Mouse (Mus musculus): Measurements from ENCODE around the gene Pde4d. TPM values are rescaled to one million over a fixed set of nuclear protein-coding genes. Genes with fewer than 3 reads are reported as not detected.

Gene Pde4d
- total RNA-seq, 2 experiments from 2014 or later: 26.1 to 30.2 TPM

GRCm38 (mm10) chr13:108489825-108490224 is 40.1 kb downstream of the Pde4d start:
- DNase-seq (ENCODE audit: low spot score in 2 of 2): no peak

DNA sequence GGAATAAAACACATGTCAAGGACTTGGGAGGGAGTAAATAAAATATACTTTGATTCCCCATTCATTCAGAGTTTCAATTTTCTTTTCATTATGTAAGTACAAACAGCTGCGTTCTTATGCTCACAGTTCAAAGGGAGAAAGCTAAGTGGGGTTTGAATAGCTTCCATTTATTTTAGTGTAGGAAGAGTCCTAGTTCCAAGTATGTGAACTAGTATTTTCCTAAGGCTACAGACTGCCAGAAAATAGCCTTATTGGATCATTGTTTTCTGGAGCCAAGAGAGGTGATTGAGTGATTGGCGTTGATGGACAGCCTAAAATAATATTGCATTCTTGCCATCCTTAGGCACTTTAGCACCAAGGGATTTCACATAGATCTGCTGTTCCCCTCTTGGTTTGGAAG is 41.1 kb downstream of the Pde4d start:
- no peak for DNase-seq (ENCODE audit: low spot score in 2 of 2)

DNA sequence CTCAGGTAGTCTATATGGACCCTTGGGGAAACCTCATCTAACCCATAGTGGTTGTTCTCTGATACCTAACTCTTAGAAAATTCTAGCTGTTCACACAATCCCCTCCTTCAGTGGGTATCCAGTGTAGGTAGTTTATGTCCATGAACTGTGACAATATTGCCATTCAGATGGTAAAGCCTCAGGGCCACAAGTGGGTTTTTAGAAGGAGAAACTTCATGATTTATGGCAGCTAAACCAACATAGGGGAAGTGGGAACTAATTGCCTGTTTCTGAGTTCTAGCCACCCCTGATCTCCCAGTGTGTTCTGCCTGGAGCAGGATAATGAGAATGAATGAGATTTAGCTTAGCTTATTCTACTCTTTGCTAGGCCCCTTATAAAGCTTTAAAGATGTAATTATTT is 43.1 kb downstream of the Pde4d start:
- DNase-seq (ENCODE audit: low spot score in 2 of 2): no peak

- no peak for DNase-seq (ENCODE audit: low spot score in 2 of 2)
Observed at GRCm38 (mm10) chr13:108494365-108494764, 44.6 kb downstream of the Pde4d start.

DNA sequence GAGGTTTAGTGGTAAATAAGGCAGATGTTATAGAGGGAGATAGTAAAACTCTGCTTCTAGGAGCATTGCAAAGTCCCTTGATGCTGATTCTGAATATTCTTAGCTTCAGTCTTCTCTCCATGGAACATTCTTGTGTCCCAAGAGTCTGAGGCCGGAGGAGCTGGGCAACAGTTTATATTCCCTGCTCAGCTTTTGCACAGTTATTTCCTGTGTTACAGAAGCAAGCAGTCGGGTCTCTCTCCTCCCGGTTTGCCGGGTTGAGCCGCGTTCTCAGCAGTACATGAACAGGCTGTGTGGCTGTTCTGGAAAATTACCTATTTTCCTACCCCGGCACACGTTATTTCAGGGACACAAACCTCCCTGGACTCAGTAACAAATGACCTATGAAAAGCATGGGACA is 48.0 kb downstream of the Pde4d start:
- no peak for DNase-seq (ENCODE audit: low spot score in 2 of 2)

- DNase-seq (ENCODE audit: low spot score in 2 of 2): no peak
Observed at GRCm38 (mm10) chr13:108498247-108498743, 48.5 kb downstream of the Pde4d start.

GRCm38 (mm10) chr13:108498773-108499313 is 49.1 kb downstream of the Pde4d start:
- no peak for DNase-seq (ENCODE audit: low spot score in 2 of 2)

DNA sequence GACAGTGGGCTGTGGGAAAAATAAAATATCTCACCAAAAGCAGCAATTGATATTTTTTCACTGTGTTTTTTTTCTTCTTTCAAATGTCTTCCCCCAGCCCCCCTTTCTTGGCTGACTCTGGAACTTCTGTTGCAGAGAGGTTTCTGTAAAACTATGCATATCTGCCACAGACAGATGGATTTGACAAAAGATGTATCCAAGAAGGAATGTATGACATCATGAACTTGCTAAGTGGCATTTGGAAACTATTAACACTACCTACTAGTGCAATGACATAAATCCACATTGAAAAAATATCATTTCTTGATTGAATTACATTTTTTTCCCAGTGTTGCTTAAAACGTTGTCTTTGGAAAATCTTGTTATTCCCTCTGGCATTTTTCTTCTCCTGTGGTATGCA is 51.6 kb downstream of the Pde4d start:
- no peak for DNase-seq (ENCODE audit: low spot score in 2 of 2)

- no peak for DNase-seq (ENCODE audit: low spot score in 2 of 2)
Observed at GRCm38 (mm10) chr13:108524548-108524947, 74.8 kb downstream of the Pde4d start.

GRCm38 (mm10) chr13:108524969-108525368 is 75.2 kb downstream of the Pde4d start:
- no peak for DNase-seq (ENCODE audit: low spot score in 2 of 2)

- DNase-seq (ENCODE audit: low spot score in 2 of 2): no peak
Observed at GRCm38 (mm10) chr13:108526258-108527007, 76.7 kb downstream of the Pde4d start.

DNA sequence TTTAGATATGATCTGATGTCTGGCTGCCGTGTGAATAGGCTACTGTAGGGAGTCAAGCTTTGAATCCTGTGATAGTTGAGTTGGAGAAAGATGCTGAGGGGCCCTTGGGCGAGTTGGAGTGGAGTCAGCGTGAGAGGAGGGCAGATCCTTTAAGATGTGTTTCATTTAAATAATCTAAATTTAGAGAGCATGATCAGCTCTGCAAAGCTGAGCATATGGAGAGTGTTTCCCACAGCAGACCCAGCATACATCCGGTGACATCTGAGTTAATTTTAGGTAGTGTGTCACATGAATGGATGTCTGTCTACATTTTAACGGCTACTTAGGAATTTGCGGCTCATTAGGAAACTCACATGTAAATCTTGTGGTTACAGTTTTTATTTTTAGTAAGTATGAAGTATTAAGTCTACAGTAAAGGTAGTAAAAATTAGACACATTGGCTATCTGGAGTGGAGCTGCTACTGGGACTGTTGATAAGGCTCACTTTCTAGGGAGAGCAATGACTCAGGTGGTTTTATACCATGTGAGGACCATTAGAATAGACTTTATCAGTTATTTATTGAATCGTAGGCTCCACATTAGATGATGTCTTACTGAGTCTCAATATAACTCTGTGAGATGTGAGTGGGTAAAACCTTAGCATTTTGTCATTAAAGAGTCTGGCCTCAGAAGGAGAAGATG is 77.5 kb downstream of the Pde4d start:
- DNase-seq (ENCODE audit: low spot score in 2 of 2): no peak

DNA sequence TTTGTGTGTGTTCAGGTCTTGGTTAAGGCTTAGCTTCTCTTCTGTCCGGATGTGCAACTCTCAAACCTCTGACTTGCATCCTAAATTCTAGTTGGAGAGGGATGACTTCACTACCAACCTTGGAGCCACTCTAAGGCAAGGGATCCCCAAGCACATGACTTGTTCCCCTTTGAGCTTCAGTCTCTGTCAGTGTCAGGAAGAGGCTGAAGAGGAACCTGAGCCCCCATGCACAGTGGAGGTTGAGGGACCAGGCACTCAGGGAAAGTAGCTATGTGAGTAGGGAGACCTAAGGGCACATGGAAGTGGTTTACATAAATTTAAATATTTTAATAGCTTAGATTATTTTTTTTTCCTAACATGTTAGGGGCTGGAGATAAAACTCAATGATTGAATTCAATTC is 78.6 kb downstream of the Pde4d start:
- no peak for DNase-seq (ENCODE audit: low spot score in 2 of 2)

GRCm38 (mm10) chr13:108532875-108533274 is 83.1 kb downstream of the Pde4d start:
- no peak for DNase-seq (ENCODE audit: low spot score in 2 of 2)

DNA sequence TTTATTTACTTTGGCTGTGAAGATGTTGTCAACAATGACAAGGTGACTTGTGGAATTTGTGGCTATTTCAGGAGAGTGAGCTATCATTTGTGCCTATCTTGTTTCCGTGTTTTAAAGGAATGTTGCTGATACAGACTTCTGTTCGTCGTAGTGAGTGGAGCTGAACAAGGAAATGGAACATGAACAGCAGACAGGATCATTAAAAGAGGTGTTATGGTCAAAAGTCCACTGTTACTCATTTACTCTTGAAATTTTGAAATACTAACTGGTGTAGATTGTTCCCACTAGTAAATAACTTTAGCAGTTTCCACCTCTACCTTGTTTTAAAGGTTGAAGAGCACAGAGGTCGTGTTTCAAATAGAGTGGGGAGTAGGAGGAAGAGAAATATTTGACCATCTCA is 86.7 kb downstream of the Pde4d start:
- DNase-seq (ENCODE audit: low spot score in 2 of 2): no peak

- no peak for DNase-seq (ENCODE audit: low spot score in 2 of 2)
Observed at GRCm38 (mm10) chr13:108536951-108537350, 87.2 kb downstream of the Pde4d start.

DNA sequence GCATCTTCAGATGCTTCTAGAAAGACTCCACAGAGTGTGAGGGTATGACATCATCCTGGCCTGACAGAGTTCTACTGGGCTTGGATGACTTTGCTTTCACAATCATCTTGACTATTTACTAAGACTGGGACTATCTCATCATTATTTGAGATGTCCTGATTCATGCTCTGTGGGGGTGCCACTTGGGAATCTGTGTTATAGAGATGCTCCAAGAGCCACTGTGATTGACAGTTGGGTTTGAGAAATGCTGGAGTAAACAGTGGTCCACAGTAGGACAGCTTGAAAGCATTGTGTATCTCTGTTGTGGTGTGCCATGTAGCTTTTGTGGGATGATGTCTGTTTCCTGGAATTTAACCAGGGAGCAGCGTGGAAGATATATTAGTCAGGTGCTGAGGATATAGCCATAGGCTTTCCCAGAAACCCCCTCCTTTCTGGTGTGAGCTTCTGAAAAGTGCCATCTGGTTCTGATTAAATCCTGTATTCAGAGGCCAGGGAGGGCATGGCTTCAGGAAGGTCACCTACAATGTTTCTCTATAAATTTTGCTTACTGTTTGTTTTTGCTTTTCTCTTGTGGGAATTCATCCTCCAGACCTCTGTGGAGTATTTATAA is 89.1 kb downstream of the Pde4d start:
- no peak for DNase-seq (ENCODE audit: low spot score in 2 of 2)

GRCm38 (mm10) chr13:108541488-108541887 is 91.7 kb downstream of the Pde4d start:
- DNase-seq (ENCODE audit: low spot score in 2 of 2): no peak

- DNase-seq (ENCODE audit: low spot score in 2 of 2): no peak
Observed at GRCm38 (mm10) chr13:108542342-108542761, 92.6 kb downstream of the Pde4d start.

GRCm38 (mm10) chr13:108552288-108552687 is 102.5 kb downstream of the Pde4d start:
- DNase-seq (ENCODE audit: low spot score in 2 of 2): no peak

- DNase-seq (ENCODE audit: low spot score in 2 of 2): no peak
Observed at GRCm38 (mm10) chr13:108552995-108553394, 103.2 kb downstream of the Pde4d start.

- no peak for DNase-seq (ENCODE audit: low spot score in 2 of 2)
Observed at GRCm38 (mm10) chr13:108554901-108555300, 105.2 kb downstream of the Pde4d start.

Data from adrenal gland, postnatal 4 days (tissue).